ENCODE assay signal across 22 mouse cellular contexts in the genomic region with DNA sequence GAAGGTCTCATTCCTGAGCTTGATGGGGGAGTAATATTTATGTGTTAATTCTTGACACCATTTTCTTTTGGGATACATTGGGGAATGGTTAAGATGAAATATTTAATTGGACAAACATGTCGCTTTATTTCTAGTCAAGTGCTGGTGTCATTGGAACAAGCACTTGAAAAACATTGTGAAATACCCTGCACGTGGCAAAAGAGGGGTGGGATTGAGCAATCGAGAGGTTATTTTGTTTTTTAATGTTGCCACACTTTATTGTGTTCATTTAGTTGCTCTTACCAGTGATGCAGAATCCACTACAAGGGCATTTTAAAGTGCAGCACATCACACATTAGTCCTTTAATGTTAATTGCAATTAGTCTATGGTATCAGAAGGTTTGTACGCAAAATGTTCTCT.
DNase-seq lines count a peak whose midpoint lies in the region; ATAC-seq and TF ChIP-seq lines count a peak whose summit lies in the region.
"Had no signal": no experiment of that assay in that cellular context is flagged by ENCODE, and none has a peak within 500 bp of the region (broad histone marks: within the 10 kb centered on the region; RNA-seq: fewer than 3 reads in every experiment).

No protein-coding gene starts in this region.

- no peak overlapping the region for H3K27ac ChIP-seq in liver, adult 2 months (replicated peaks; ENCODE audit: insufficient read depth, low read depth, low read length)
- H3K27ac ChIP-seq: forebrain, embryonic 10.5 days; hindbrain, embryonic 14.5 days; kidney, postnatal 0 days; limb, embryonic 12.5 days; liver, embryonic 13.5 days; lung, embryonic 15.5 days; stomach, embryonic 15.5 days had no signal

- H3K27me3 ChIP-seq in liver, adult 2 months (ENCODE audit: control insufficient read depth, insufficient read depth, low read length), result no peaks in the 10 kb centered on the region
- H3K27me3 ChIP-seq: limb, embryonic 12.5 days; liver, embryonic 13.5 days; lung, embryonic 15.5 days; Patski; stomach, embryonic 15.5 days had no signal

- 38% methylated on average over 4 of the region's 4 CpGs for WGBS in liver, adult 2 months

- no peaks in the 10 kb centered on the region for H3K36me3 ChIP-seq in liver, adult 2 months (ENCODE audit: control insufficient read depth, insufficient read depth, low read length)
- H3K36me3 ChIP-seq: forebrain, embryonic 10.5 days; limb, embryonic 12.5 days; liver, embryonic 13.5 days; lung, embryonic 15.5 days; stomach, embryonic 15.5 days had no signal

- no peak for TF ChIP-seq POLR2A in liver, adult 2 months (IDR thresholded peaks at IDR 0.05; ENCODE audit: extremely low read depth, insufficient read depth, low read length)

- peak; percentile 40 for DNase-seq in adrenal gland, postnatal 10 days
- DNase-seq in adrenal gland, adult 18-20 months (ENCODE audit: low spot score in 2 of 2), result no peak
- peak; percentile 92 for DNase-seq in liver, adult 2 months (ENCODE audit: extremely low read depth, low read depth, low spot score)
- no peak for DNase-seq in liver
- DNase-seq in 416B (ENCODE audit: low read depth), result peak; percentile 7
- DNase-seq in right cerebral cortex, postnatal 10 days (ENCODE audit: low spot score in 2 of 2), result no peak
- DNase-seq: cerebellum, adult 11 months; cerebellum, adult 9-11 months; gastrocnemius, postnatal 14 days; kidney, adult 2 months; liver, embryonic 13.5 days; right cerebral cortex, postnatal 4 days; thymus, postnatal 36 days had no signal

- H3K4me1 ChIP-seq in liver, adult 2 months (ENCODE audit: control insufficient read depth, insufficient read depth, low read length), result peaks cover 2% of the 10 kb centered on the region; the same call in 1 of the 2 replicates
- H3K4me1 ChIP-seq: forebrain, embryonic 10.5 days; limb, embryonic 12.5 days; liver, embryonic 13.5 days; lung, embryonic 15.5 days; stomach, embryonic 15.5 days had no signal

- no peaks in the 10 kb centered on the region for H3K79me2 ChIP-seq in liver, adult 2 months (ENCODE audit: control insufficient read depth, insufficient read depth, low read length)

- H3K4me3 ChIP-seq in liver, adult 2 months (ENCODE audit: insufficient read depth, low read depth, low read length), result no peak overlapping the region
- H3K4me3 ChIP-seq: forebrain, embryonic 10.5 days; limb, embryonic 12.5 days; liver, embryonic 13.5 days; lung, embryonic 15.5 days; stomach, embryonic 15.5 days had no signal

- TF ChIP-seq CTCF in liver, adult 2 months (IDR thresholded peaks at IDR 0.05; ENCODE audit: low read depth, low read length), result no peak

- ATAC-seq in megakaryocyte, adult 5-6 weeks (ENCODE audit: poor library complexity, severe bottlenecking), result peak; percentile 40; the same call in 1 of the 2 replicates
- ATAC-seq: forebrain, embryonic 16.5 days; Patski had no signal

- H3K9ac ChIP-seq in liver, adult 2 months (ENCODE audit: low read depth, low read length), result no peak overlapping the region
- H3K9ac ChIP-seq: hindbrain, embryonic 14.5 days; limb, embryonic 12.5 days; liver, embryonic 13.5 days; lung, embryonic 15.5 days; stomach, embryonic 15.5 days had no signal

Comparison
In these comparisons a context has a peak if more than half of its experiments do, and no peak if none do; other contexts are left out.
1. DNase-seq: peak in adrenal gland, postnatal 10 days (single experiment), liver, adult 2 months (single experiment) and 416B (single experiment); none in adrenal gland, adult 18-20 months (0 of 2), liver (single experiment) and right cerebral cortex, postnatal 10 days (0 of 2).